Mouse (Mus musculus) adrenal gland, adult 8-10 months (tissue): Measurements from ENCODE around the gene Mypop. TPM values are rescaled to one million over a fixed set of nuclear protein-coding genes. Genes with fewer than 3 reads are reported as not detected.
A peak's percentile ranks its signal among the peaks of the same experiment; 100 is the strongest.

ENCODE experiments used
- DNase-seq: peaks from one replicate; pipeline ENCODE4 v3.0.0; 2022
- total RNA-seq, 4 experiments: library from RNA; stranded (reverse); gene quantifications; 2 replicates each; pipeline ENCODE4 v1.2.4; 2022

Mypop gene
- total RNA-seq, 4 experiments from 2014 or later: 11.4 to 18.0 (median 15.5) TPM

- DNase-seq: no peak
Measured at GRCm38 (mm10) chr7:19021048-19021447, 30.0 kb downstream of the Mypop start.

GRCm38 (mm10) chr7:19022189-19022958, 31.3 kb downstream of the Mypop start:
- no peak for DNase-seq

DNA sequence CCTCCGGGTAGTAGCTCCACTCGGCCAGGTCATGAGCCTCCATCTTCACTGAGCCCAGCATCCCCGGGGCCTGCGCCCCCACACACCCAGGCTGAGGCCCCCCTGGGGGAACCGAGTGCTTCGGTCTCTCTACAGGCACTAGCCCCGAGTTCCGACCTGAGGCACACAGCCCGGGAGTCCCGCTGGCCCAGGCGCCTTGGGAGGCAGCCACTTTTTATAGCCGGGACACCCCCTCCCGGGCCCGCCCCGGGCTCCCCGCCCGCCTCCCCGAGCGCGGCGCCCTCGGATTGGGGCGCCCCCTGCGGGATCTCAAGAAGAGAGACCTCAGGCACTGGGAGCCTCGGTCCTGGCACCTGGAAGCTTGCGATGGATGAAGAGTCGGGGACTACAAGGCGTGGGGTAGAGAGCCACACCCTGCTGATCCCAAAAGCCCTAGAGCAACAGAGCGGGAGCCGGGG, 32.3 kb downstream of the Mypop start, which contains the start of gene Foxa3:
Foxa3 (minus strand) TSS at position 182 of the 458 bp plus-strand sequence.
- DNase-seq: peak; percentile 52

DNA sequence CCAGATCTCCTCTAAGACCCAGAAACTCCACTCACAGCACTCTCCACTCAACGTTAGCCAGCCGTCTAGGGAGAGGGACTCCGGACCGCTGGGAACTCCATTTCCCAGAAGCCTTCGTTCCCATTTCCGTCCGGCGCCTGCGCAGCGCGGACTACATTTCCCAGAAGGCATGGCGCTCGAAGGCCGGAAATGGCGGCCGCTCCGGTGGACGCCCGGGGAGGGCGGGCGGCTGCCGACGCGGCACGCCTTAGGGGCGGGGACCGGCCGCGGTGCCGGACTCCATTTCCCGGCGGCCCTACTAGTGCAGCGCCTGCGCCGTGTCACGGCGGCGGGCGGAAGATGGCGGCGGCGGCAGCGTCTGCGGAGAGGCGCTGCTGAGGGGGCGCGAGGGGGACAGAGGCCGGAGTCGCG, 33.1 kb downstream of the Mypop start, which contains the start of gene Sympk:
Sympk (plus strand) TSS at position 282 of the 411 bp plus-strand sequence.
- DNase-seq: peak; percentile 93

DNA sequence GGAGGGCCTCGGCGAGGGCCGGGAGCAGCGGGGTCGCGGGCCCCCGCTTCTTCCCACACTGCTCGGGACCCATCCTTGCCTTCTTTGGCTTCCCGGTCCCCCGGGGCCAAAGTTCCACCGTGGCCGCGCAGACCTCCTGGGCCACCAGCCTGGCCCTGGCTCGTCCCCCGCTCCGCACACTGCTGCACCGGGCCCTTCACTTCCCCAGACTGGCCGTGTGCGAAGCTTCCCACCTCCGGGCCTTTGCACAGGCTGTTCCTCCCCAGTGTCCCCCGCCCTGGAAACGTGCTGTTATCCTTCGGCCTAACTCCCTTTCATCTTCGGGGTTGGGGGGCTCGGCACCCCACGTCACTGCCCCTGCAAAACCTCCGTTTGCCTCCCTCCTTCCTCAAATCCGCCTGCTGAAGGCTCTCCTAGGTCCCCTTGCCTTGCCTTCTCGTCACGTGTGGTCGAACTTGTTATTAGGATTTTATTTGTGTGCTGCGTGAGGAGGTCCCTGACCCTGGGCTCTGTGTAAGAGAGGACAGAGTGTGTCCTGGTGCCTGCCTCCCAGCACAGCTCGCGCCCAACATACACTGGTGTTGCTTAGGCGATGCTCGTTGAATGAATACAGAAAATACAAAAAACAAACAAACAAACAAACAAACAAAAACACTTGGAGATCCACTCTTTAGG, 33.7 kb downstream of the Mypop start:
- DNase-seq: peak; percentile 41

- no peak for DNase-seq
Measured at GRCm38 (mm10) chr7:19028067-19028466, 37.0 kb downstream of the Mypop start.

DNA sequence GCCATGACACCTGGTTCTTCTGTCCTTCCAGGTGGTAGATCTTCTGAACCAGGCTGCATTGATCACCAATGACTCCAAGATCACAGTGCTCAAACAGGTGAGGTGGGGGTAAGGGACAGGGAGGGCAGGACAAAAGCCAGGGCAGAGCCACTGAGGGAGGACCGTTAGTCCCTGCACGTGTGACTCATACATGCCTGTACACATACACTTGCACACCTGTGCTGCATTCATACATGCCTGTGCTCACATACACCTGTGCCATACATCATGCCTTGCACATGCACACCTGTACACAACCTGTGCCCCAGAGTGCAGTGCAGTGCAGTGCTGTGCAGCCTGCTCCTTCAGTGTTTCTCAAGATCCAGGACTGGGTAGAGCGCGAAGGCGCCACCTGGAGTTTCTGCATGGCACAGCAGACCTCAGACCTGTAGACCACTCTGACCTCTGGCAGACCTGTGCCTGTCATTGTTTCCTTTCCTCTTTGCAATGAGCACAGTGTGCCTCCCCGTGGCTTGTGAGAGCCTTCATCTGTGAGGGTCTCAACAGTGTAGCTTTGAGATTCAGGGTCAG, 38.1 kb downstream of the Mypop start:
- DNase-seq: no peak

DNA sequence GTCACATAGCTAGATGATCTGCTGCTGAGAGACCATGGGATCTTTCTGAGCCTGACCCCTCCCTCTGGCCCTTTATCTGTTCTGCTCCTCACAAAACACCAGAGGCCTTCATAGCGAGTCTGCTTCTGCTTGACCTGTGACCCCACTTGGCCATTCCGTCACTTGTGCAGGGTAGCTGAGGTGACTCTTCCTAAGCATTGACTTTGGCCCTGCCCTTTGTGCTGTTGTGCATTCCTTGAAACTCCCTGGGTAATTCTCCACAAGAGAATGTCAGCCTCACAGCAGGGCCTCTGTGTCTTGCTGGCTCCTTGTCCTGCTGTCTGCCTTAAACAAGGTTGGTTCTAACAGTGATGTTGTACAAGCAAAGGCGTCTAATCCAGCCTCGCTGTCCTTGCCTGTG, 40.6 kb downstream of the Mypop start:
- DNase-seq: no peak

GRCm38 (mm10) chr7:19044616-19045015, 53.6 kb downstream of the Mypop start:
- DNase-seq: peak; percentile 50

- DNase-seq: peak; percentile 86
Measured at GRCm38 (mm10) chr7:19046286-19047069, 55.4 kb downstream of the Mypop start.

- DNase-seq: no peak
Measured at GRCm38 (mm10) chr7:19048006-19048527, 57.0 kb downstream of the Mypop start.

DNA sequence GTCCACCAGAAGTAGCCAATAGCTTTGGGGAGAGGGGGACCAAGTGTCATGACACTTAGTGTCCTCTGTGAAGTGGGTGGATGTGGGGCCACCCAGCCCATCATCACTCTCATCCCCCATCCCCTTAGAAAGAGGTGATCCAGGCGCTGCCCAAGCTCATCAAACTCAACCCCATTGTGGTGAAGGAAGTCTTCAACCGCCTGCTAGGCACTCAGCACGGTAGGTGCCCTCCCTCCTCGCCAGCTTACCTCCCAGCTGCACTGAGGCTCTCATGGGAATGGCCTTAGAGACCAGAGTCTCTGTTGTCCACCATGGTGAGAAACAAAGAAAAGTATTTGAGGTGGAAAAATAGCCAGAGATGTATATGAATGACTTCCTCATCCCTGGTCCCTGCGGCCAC, 58.2 kb downstream of the Mypop start:
- no peak for DNase-seq

DNA sequence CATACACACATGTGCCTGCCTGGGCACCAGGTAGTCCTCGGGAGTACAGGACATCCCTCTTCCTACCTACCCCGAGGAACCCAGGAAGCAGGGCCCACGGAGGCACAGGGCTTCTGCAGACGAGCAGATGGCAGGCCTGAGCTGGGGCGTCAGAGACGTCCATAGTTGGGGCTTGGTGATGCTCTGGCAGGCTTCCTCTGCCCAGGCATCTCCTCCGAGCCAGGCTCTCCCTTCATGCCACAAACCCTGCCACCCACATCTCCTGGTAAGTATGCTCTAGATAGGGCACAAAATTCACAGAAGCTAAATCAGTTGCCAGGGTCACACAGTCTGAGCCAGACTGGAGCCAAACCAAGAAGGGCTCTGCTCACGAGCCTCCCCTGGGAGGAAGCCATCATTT, 59.1 kb downstream of the Mypop start:
- no peak for DNase-seq

GRCm38 (mm10) chr7:19051161-19051560, 60.1 kb downstream of the Mypop start:
- no peak for DNase-seq

Other genes with a start within 250 kb of the Mypop start
- gene Psg19, start 192.7 kb upstream of the Mypop start, total RNA-seq: not detected
- not detected for gene Psg17, start 169.6 kb upstream of the Mypop start, total RNA-seq
- 10 to 100 TPM in 3 of 4 experiments, 1 to 10 TPM in 1; 8.5 to 12.4 (median 11.2) TPM for gene Mill2, start 151.3 kb upstream of the Mypop start, total RNA-seq
- gene Pglyrp1, start 119.9 kb upstream of the Mypop start, total RNA-seq: 1 to 10 TPM; 1.3 to 2.8 (median 1.8) TPM
- 10 to 100 TPM; 12.6 to 18.4 (median 14.0) TPM for gene Ccdc61, start 80.8 kb upstream of the Mypop start, total RNA-seq
- gene Nova2, start 65.4 kb upstream of the Mypop start, total RNA-seq: 1 to 10 TPM; 5.6 to 9.2 (median 7.1) TPM
- gene Nanos2, start 3.8 kb upstream of the Mypop start, total RNA-seq: not detected
- 10 to 100 TPM; 49.0 to 52.8 (median 50.9) TPM for gene Irf2bp1, start 12.8 kb downstream of the Mypop start, total RNA-seq
- gene Foxa3, start 32.3 kb downstream of the Mypop start, total RNA-seq: under 1 TPM in 1 of 4 experiments, not detected in 3; 0.12 TPM
- 100 to 1,000 TPM; 110 to 113 (median 111) TPM for gene Sympk, start 33.1 kb downstream of the Mypop start, total RNA-seq
- gene Rsph6a, start 63.4 kb downstream of the Mypop start, total RNA-seq: under 1 TPM in 1 of 4 experiments, not detected in 3; 0.24 TPM
- 10 to 100 TPM; 54.9 to 74.1 (median 62.4) TPM for gene Dmwd, start 85.0 kb downstream of the Mypop start, total RNA-seq
- gene Dmpk, start 92.6 kb downstream of the Mypop start, total RNA-seq: 100 to 1,000 TPM; 118 to 287 (median 209) TPM
- gene Six5, start 103.3 kb downstream of the Mypop start, total RNA-seq: 10 to 100 TPM; 16.8 to 27.8 (median 20.2) TPM
- gene Gm4969, start 127.1 kb downstream of the Mypop start, total RNA-seq: not detected
- 10 to 100 TPM; 13.6 to 17.6 (median 16.1) TPM for gene Fbxo46, start 128.6 kb downstream of the Mypop start, total RNA-seq
- 10 to 100 TPM; 18.0 to 24.0 (median 23.9) TPM for gene Qpctl, start 158.0 kb downstream of the Mypop start, total RNA-seq
- 10 to 100 TPM; 86.1 to 97.7 (median 92.4) TPM for gene Snrpd2, start 158.5 kb downstream of the Mypop start, total RNA-seq
- 1 to 10 TPM in 1 of 4 experiments, under 1 TPM in 3; 0.17 to 1.5 (median 0.64) TPM for gene Gipr, start 174.9 kb downstream of the Mypop start, total RNA-seq
- 10 to 100 TPM; 56.2 to 79.2 (median 69.6) TPM for gene Eml2, start 185.2 kb downstream of the Mypop start, total RNA-seq
- 10 to 100 TPM in 2 of 4 experiments, 1 to 10 TPM in 2; 5.7 to 15.2 (median 8.2) TPM for gene Gpr4, start 221.3 kb downstream of the Mypop start, total RNA-seq
- gene Opa3, start 237.1 kb downstream of the Mypop start, total RNA-seq: 10 to 100 TPM; 32.4 to 41.5 (median 33.7) TPM